Mouse (Mus musculus): ENCODE measurements around the gene Krt7. TPM values are rescaled to one million over a fixed set of nuclear protein-coding genes. Genes with fewer than 3 reads are reported as not detected.
A peak's percentile ranks its signal among the peaks of the same experiment; 100 is the strongest.

Gene Krt7
- total and polyA plus RNA-seq, 2 experiments from 2014 or later, result 0.73 to 0.95 TPM

DNA sequence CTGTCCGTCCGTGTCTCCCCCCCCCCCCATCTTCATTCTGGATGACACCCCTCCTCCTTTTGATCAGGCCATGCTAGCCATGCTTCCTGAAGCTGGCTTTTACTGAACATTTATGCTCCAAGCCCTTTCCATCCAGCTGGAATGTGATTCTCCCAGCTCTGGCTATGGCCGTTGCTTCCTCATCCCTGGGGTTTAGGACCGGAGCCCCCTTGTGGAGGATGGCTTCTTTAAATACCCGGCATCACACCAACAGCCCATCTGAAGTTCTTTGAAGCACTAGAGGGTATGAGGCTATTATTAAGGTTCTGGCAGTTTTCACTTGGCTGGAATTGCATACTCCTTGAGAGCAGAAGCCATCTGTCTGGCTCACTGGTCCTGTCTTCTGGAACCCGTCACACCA, 10.1 kb downstream of the Krt7 start:
- no peak for ATAC-seq
- Histone ChIP-seq H3K9ac (replicated peaks; ENCODE audit: low read length) (no peak overlapping the region), H3K9me3 (ENCODE audit: low read length) (no peaks in the 10 kb centered on the region), H3K4me2 (ENCODE audit: low read depth, low read length) (no peak overlapping the region), H3K36me3 (ENCODE audit: insufficient read depth, low read length) (no peaks in the 10 kb centered on the region), H3K27me3 (ENCODE audit: insufficient read depth, low read length) (no peaks in the 10 kb centered on the region), H3K4me1 (ENCODE audit: insufficient read depth, low read length) (no peaks in the 10 kb centered on the region), H3K4me3 (ENCODE audit: low read length) (no peak overlapping the region), H3K27ac (no peak overlapping the region)
- DNase-seq (ENCODE audit: low spot score), result peak; percentile 30
- peak; percentile 45 for TF ChIP-seq CTCF (IDR thresholded peaks at IDR 0.05; ENCODE audit: low read depth)
- WGBS, result 35% methylated on average over 4 of the region's 6 CpGs

DNA sequence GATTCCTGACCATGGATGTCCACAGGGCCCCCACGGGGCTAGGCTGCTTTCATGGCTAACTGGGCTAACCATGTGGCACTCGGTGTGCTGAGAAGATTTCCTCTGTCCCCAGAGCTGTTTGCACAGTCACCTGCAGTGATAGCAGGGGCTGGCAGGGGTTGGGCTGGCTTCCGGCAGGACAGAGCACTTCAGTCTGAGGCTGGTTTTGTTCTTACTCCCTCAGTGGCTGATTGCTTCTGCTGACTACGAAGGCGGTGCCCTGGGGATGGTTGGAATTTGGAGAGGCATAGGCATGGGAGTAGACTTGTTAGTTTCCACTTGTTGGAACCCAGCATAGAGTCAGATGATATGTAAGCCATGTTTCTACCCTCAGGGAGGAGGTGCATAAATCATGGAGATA, 14.1 kb downstream of the Krt7 start:
- Histone ChIP-seq H3K36me3 (ENCODE audit: insufficient read depth, low read length) (no peaks in the 10 kb centered on the region), H3K4me3 (ENCODE audit: low read length) (no peak overlapping the region), H3K4me2 (ENCODE audit: low read depth, low read length) (no peak overlapping the region), H3K4me1 (ENCODE audit: insufficient read depth, low read length) (no peaks in the 10 kb centered on the region), H3K27ac (no peak overlapping the region), H3K9ac (replicated peaks; ENCODE audit: low read length) (no peak overlapping the region), H3K9me3 (ENCODE audit: low read length) (no peaks in the 10 kb centered on the region), H3K27me3 (ENCODE audit: insufficient read depth, low read length) (no peaks in the 10 kb centered on the region)
- DNase-seq (ENCODE audit: low spot score) (no peak), ATAC-seq (no peak)
- 26% methylated on average over 5 of the region's 5 CpGs for WGBS
- no peak for TF ChIP-seq CTCF (IDR thresholded peaks at IDR 0.05; ENCODE audit: low read depth)

DNA sequence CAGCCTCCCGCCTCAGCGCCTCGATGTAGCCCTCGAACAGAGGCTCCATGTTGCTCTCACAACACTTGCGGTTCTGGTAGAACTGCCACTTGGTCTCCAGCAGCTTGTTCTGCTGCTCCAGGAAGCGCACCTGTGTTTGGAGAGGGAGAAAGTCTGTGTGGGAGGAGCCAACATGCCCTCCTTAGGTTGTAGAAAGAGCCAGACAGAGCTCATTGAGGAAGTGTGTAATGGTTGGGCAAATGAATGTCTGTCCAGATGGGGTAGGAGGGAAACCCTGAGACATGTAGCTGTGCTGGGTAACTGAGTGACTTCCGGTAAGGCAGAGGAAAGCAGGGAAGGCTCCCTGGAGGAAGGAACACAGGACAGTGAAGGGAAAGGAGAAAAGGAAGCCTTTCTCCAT, 25.8 kb downstream of the Krt7 start:
- Histone ChIP-seq H3K4me1 (ENCODE audit: insufficient read depth, low read length) (peaks cover 5% of the 10 kb centered on the region; the same call in 1 of the 2 replicates), H3K4me3 (ENCODE audit: low read length) (no peak overlapping the region), H3K4me2 (ENCODE audit: low read depth, low read length) (no peak overlapping the region), H3K27me3 (ENCODE audit: insufficient read depth, low read length) (0 out of 2 replicates have a peak, but pooled peaks cover 5% of the 10 kb centered on the region), H3K9me3 (ENCODE audit: low read length) (no peaks in the 10 kb centered on the region), H3K9ac (replicated peaks; ENCODE audit: low read length) (no peak overlapping the region), H3K27ac (no peak overlapping the region), H3K36me3 (ENCODE audit: insufficient read depth, low read length) (no peaks in the 10 kb centered on the region)
- no peak for TF ChIP-seq CTCF (IDR thresholded peaks at IDR 0.05; ENCODE audit: low read depth)
- no peak for DNase-seq (ENCODE audit: low spot score)
- WGBS, result 90% methylated on average over 7 of the region's 7 CpGs
- ATAC-seq, result no peak

DNA sequence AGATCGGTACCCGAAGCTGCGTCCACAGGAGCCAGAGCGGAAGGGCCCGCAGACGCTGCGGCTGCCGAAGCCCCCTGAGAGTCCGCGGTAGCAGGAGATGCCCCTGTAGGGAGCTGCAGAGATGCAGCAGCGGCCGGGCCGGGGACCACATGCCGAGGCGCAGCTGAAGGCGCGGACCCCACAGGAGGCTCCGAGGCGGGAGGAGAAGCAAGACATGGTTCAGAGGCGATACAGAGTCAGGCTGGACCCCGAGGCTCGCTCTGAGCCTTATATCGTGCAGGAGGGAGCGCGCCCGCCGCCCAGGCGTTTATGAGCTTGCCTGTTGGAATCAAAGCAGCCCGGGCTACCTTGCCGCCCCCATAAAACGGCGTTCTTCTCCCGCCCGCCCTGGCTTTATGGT, 27.7 kb downstream of the Krt7 start, which contains the start of gene Krt87:
Krt87 (minus strand) TSS at position 250 of the 400 bp plus-strand sequence.
- ATAC-seq (no peak), DNase-seq (ENCODE audit: low spot score) (no peak)
- no peaks in the 10 kb centered on the region for H3K36me3 ChIP-seq (ENCODE audit: insufficient read depth, low read length)
- no peaks in the 10 kb centered on the region for H3K9me3 ChIP-seq (ENCODE audit: low read length)
- 0 out of 2 replicates have a peak, but pooled peaks cover 5% of the 10 kb centered on the region for H3K27me3 ChIP-seq (ENCODE audit: insufficient read depth, low read length)
- no peak within 1 kb of the TSS for H3K27ac ChIP-seq
- H3K4me1 ChIP-seq (ENCODE audit: insufficient read depth, low read length), result peaks cover 5% of the 10 kb centered on the region; the same call in 1 of the 2 replicates
- peak within 1 kb of the TSS; percentile 35 for H3K4me3 ChIP-seq (ENCODE audit: low read length)
- peak within 1 kb of the TSS; percentile 51 for H3K9ac ChIP-seq (replicated peaks; ENCODE audit: low read length)
- no peak for TF ChIP-seq CTCF (IDR thresholded peaks at IDR 0.05; ENCODE audit: low read depth)
- 3% methylated on average over 31 of the region's 34 CpGs for WGBS
- H3K4me2 ChIP-seq (ENCODE audit: low read depth, low read length), result peak within 1 kb of the TSS; percentile 69

DNA sequence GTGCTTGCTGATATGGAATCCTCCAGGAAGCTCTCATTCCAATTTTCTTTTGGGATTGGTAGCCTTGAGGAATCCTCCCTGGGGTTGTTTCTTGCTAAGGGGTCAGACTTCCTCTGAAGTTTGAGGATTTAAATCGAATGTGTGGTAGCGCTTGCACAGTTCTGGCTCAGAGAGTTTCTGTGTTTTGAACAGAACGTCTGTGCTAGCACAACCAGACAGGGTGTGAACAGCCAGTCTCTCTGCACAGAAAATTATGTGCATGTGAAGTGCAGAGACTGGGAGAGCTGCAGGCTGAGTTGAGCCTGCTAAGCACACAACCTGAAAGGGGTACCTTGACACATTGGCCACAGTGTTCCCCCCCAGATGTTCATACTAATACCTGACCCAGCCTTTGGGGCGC, 30.0 kb downstream of the Krt7 start:
- no peak overlapping the region for H3K9ac ChIP-seq (replicated peaks; ENCODE audit: low read length)
- ATAC-seq, result no peak
- H3K36me3 ChIP-seq (ENCODE audit: insufficient read depth, low read length), result no peaks in the 10 kb centered on the region
- peaks cover 5% of the 10 kb centered on the region; the same call in 1 of the 2 replicates for H3K4me1 ChIP-seq (ENCODE audit: insufficient read depth, low read length)
- TF ChIP-seq CTCF (IDR thresholded peaks at IDR 0.05; ENCODE audit: low read depth), result no peak
- no peak overlapping the region for H3K4me3 ChIP-seq (ENCODE audit: low read length)
- no peak overlapping the region for H3K27ac ChIP-seq
- 85% methylated on average over 4 of the region's 4 CpGs for WGBS
- H3K4me2 ChIP-seq (ENCODE audit: low read depth, low read length), result no peak overlapping the region
- H3K9me3 ChIP-seq (ENCODE audit: low read length), result no peaks in the 10 kb centered on the region
- no peak for DNase-seq (ENCODE audit: low spot score)
- H3K27me3 ChIP-seq (ENCODE audit: insufficient read depth, low read length), result 0 out of 2 replicates have a peak, but pooled peaks cover 5% of the 10 kb centered on the region

DNA sequence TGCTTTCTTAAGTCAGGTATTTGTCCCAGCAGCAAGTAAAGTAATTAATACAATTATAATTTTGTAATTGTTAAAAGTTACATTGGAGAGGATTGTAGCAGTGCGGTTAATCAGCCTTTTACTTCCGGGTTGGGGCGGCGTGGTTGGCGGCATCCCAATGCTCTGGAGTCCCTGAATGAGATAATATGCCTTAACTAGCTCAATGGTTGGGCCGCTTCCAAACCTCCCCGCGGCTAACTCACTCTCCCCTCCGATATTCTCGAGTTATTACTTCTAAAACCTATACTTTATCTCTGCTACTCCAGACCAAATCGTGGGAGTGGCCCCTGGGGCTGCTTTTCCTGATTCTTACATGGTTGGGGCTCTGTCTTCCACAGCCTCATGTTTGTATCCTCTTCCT, 35.7 kb downstream of the Krt7 start:
- ATAC-seq (no peak), DNase-seq (ENCODE audit: low spot score) (no peak)
- Histone ChIP-seq H3K27me3 (ENCODE audit: insufficient read depth, low read length) (no peaks in the 10 kb centered on the region), H3K9ac (replicated peaks; ENCODE audit: low read length) (no peak overlapping the region), H3K4me3 (ENCODE audit: low read length) (no peak overlapping the region), H3K9me3 (ENCODE audit: low read length) (no peaks in the 10 kb centered on the region), H3K27ac (no peak overlapping the region), H3K4me2 (ENCODE audit: low read depth, low read length) (no peak overlapping the region), H3K4me1 (ENCODE audit: insufficient read depth, low read length) (no peaks in the 10 kb centered on the region), H3K36me3 (ENCODE audit: insufficient read depth, low read length) (no peaks in the 10 kb centered on the region)
- 60% methylated on average over 11 of the region's 11 CpGs for WGBS
- TF ChIP-seq CTCF (IDR thresholded peaks at IDR 0.05; ENCODE audit: low read depth), result no peak

DNA sequence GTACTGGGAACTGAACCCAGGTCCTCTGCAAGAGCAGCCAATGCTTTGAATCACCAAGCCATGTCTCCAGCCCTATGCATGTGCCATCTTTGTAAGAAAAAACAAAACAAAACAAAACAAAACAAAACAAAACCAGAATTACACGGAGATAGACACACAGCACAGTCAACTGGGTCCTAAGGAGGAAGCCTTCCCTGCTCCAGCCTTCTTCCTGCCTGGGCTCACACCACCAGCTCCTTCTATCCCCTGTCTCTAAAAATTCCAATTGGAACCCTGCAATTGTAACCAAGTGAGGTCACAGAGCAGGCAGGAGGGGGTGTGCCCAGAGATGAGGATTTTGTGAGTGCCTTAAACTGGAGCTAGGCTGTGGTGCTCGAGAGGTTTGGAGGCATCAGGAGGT, 36.6 kb downstream of the Krt7 start, which contains the start of gene Krt88:
Krt88 (plus strand) TSS at position 301 of the 400 bp plus-strand sequence.
- Histone ChIP-seq H3K27ac (no peak within 1 kb of the TSS), H3K27me3 (ENCODE audit: insufficient read depth, low read length) (no peaks in the 10 kb centered on the region), H3K9ac (replicated peaks; ENCODE audit: low read length) (no peak within 1 kb of the TSS), H3K9me3 (ENCODE audit: low read length) (no peaks in the 10 kb centered on the region), H3K36me3 (ENCODE audit: insufficient read depth, low read length) (no peaks in the 10 kb centered on the region), H3K4me2 (ENCODE audit: low read depth, low read length) (no peak within 1 kb of the TSS), H3K4me3 (ENCODE audit: low read length) (no peak within 1 kb of the TSS), H3K4me1 (ENCODE audit: insufficient read depth, low read length) (no peaks in the 10 kb centered on the region)
- no peak for ATAC-seq
- no peak for TF ChIP-seq CTCF (IDR thresholded peaks at IDR 0.05; ENCODE audit: low read depth)
- 65% methylated on average over 2 of the region's 2 CpGs for WGBS
- DNase-seq (ENCODE audit: low spot score), result no peak
